Mouse (Mus musculus) embryonic facial prominence, embryonic 10.5 days (tissue): ENCODE data around the gene Synj2bp. TPM values are rescaled to one million over a fixed set of nuclear protein-coding genes. Genes with fewer than 3 reads are reported as not detected.
"Not testable (repeated sequence)": the region's sequence is repeated elsewhere in the genome, so short reads cannot be mapped to it uniquely, and the experiment has no call there.

Experiments
- DNase-seq: peaks from one replicate; pipeline ENCODE4 v3.0.0-alpha.2; 2017; ENCODE audit warnings: low spot score
- H3K27ac ChIP-seq: fragments of 300-500 bp; sonication (generic); replicated peaks from 2 replicates; pipeline ENCODE4 v1.5.1; 2016; ENCODE audit warnings: mild to moderate bottlenecking
- H3K27me3 ChIP-seq: fragments of 300-500 bp; sonication (generic); replicated peaks from 2 replicates; pipeline ENCODE4 v1.6.1; 2016; ENCODE audit warnings: low read depth, mild to moderate bottlenecking; ENCODE audit not compliant: poor library complexity, severe bottlenecking
- H3K36me3 ChIP-seq: fragments of 300-500 bp; sonication (generic); replicated peaks from 2 replicates; pipeline ENCODE4 v1.6.1; 2016; ENCODE audit warnings: mild to moderate bottlenecking, moderate library complexity
- H3K4me1 ChIP-seq: fragments of 300-500 bp; sonication (generic); 2 replicates; pipeline ENCODE4 v1.6.1; 2016
- H3K4me3 ChIP-seq: fragments of 300-500 bp; sonication (generic); 2 replicates; pipeline ENCODE4 v1.5.1; 2016; ENCODE audit warnings: mild to moderate bottlenecking, moderate library complexity
- H3K9me3 ChIP-seq: fragments of 300-500 bp; sonication (generic); 2 replicates; pipeline ENCODE4 v1.6.1; 2016; ENCODE audit warnings: mild to moderate bottlenecking
- WGBS: fragments of 180-500 bp; shearing (Covaris S2); methylation state at CpG from one replicate; pipeline ENCODE4 v1.1.7; 2016; 5-methylcytosine and 5-hydroxymethylcytosine counted together
- polyA plus RNA-seq: library from polyadenylated mRNA; unstranded; fragments of >200 nt; fragmentation: Nextera tagmentation; extraction: Ambion mirVana; gene quantifications from 2 replicates; pipeline ENCODE4 v1.2.1, GENCODE M21; 2016

The Synj2bp gene
- 35.3 and 35.9 TPM in 2 replicates for polyA plus RNA-seq

DNA sequence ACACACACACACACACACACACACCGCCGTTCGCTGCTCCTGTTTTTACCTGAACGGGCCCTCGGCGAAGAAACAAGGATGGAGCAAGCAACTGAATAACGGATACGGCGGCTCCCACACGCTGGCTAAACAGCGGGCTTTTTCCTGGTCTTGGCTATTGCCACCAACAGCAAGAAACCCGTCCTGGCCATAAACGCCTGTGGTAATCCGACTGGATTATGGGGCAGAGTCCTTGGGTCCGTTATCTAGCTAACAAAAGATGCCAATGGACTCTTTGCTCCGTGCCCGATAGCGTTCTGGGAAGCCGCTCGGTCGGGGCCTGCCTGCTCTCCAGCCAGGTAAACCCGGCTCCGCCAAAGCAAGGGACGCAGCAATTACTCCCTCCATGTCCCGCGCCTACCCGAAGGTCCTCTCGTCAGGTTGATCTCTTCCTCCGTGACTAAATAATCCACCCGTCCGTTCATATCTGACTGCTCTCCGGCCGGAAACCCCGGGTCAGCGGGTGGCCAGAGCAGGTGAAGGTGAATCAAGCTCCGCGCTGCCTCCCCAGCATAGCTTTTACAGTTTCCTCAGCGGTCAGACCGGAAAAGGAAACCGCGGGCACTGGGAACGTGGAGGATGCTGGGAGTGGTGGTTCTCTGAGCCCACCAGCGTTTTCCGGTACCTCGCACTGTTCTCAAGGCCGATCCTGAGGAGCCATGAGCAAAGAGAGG lies at the start of gene Synj2bp, which contains the start of gene Gm20498:
Gene Synj2bp, minus strand, starts transcription at position 596 of the 713 bp plus-strand sequence.
Gene Gm20498, minus strand, starts transcription at position 590 of the 713 bp plus-strand sequence.
- DNase-seq, result peak; percentile 88
- H3K4me3 ChIP-seq, result peak within 1 kb of the TSS; percentile 87
- H3K36me3 ChIP-seq, result no peaks in the 10 kb centered on the region
- peak within 1 kb of the TSS; percentile 81 for H3K27ac ChIP-seq
- no peaks in the 10 kb centered on the region for H3K27me3 ChIP-seq
- H3K4me1 ChIP-seq, result peaks cover 16% of the 10 kb centered on the region
- H3K9me3 ChIP-seq, result no peaks in the 10 kb centered on the region
- under 1% methylated on average over 46 of the region's 46 CpGs for WGBS

DNA sequence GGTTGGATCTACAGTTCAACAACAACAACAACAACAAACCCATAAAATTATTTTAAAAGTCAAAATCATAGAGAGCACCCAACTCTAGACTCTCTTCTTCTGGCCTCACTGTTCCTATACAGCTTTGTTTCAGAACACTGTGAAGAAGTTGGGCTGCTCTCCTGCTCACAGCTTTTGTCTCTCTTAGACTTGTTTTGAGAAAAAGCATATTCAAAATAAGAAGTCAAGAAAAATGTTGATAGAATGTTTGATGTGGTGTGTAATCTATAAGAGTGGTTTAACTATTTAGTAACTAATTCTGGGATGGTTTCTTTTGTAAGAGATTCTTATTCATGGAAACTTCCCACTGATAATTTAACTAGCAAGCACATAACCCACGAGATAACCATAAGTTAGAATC lies 35.7 kb upstream of the Synj2bp start, which contains the start of gene Adam21:
Gene Adam21, minus strand, starts transcription at position 101 of the 400 bp plus-strand sequence.
- no peaks in the 10 kb centered on the region for H3K9me3 ChIP-seq
- no peaks in the 10 kb centered on the region for H3K4me1 ChIP-seq
- no peaks in the 10 kb centered on the region for H3K27me3 ChIP-seq
- H3K27ac ChIP-seq, result no peak within 1 kb of the TSS
- peaks cover 30% of the 10 kb centered on the region for H3K36me3 ChIP-seq
- H3K4me3 ChIP-seq, result no peak within 1 kb of the TSS
- no peak for DNase-seq
- WGBS, result 93% methylated on average over 1 of the region's 1 CpGs

- no peak for DNase-seq
- H3K36me3 ChIP-seq, result peaks cover 26% of the 10 kb centered on the region
- WGBS, result 90% methylated on average over 5 of the region's 5 CpGs
- H3K4me1 ChIP-seq, result no peaks in the 10 kb centered on the region
- no peaks in the 10 kb centered on the region for H3K27me3 ChIP-seq
- H3K9me3 ChIP-seq, result no peaks in the 10 kb centered on the region
- no peak overlapping the region for H3K4me3 ChIP-seq
- H3K27ac ChIP-seq, result no peak overlapping the region
Measured at GRCm38 (mm10) chr12:81567931-81568330, 35.2 kb upstream of the Synj2bp start.

- Histone ChIP-seq H3K36me3 (no peaks in the 10 kb centered on the region), H3K9me3 (no peaks in the 10 kb centered on the region), H3K4me3 (no peak overlapping the region), H3K27me3 (no peaks in the 10 kb centered on the region), H3K4me1 (no peaks in the 10 kb centered on the region), H3K27ac (no peak overlapping the region)
- whole genome bisulfite sequencing, result 93% methylated on average over 3 of the region's 3 CpGs
- DNase-seq, result no peak
Measured at GRCm38 (mm10) chr12:81564173-81564572, 31.5 kb upstream of the Synj2bp start.

DNA sequence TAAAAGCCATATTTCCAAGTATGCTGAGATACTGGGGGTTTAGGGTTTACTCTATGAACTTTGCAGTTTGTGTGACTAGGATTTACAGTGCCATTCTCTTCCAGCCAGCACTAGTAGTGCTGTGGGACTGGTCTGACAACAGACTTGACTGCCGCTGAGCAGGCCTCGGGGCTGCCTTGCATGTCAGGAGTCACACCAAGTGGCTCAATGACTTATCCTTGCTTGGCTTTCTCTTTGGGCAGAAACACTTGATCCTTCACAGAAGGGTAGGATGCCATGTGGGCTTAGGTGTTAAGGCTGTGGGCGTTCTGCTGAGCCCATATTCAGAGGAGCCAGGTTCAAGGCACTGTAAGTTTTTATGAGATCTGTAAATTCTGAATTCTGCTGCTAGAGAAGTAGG lies 16.6 kb upstream of the Synj2bp start:
- Histone ChIP-seq H3K27ac (no peak overlapping the region), H3K27me3 (no peaks in the 10 kb centered on the region), H3K4me1 (no peaks in the 10 kb centered on the region), H3K9me3 (no peaks in the 10 kb centered on the region), H3K4me3 (no peak overlapping the region), H3K36me3 (no peaks in the 10 kb centered on the region)
- no peak for DNase-seq
- 89% methylated on average over 3 of the region's 3 CpGs for WGBS

GRCm38 (mm10) chr12:81547163-81547562 lies 14.5 kb upstream of the Synj2bp start:
- 73% methylated on average over 4 of the region's 4 CpGs for WGBS
- H3K9me3 ChIP-seq, result no peaks in the 10 kb centered on the region
- no peak for DNase-seq

DNA sequence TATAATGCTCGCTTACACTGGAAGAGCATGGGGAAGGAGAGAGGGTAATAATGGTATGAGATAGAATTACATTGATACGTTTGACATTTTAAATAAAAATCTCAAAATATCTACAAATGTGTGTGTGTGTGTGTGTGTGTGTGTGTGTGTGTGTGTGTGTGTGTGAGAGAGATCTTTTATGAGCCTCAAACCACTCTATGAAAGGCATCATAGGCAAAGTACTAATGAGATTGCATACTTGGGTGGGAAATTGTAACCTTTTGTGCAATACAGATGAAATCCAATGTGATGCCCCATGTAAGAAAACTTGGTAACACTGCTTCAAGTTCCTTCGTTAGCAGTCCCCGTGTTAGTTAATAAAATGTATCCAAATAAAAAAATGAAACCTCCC lies 313 bp upstream of the Synj2bp start:
- H3K4me1 ChIP-seq, result peaks cover 16% of the 10 kb centered on the region
- peak overlapping the region; percentile 81 for H3K27ac ChIP-seq
- peak overlapping the region; percentile 87 for H3K4me3 ChIP-seq
- no peaks in the 10 kb centered on the region for H3K9me3 ChIP-seq
- H3K27me3 ChIP-seq, result no peaks in the 10 kb centered on the region
- no peak for DNase-seq
- WGBS, result 36% methylated on average over 4 of the region's 4 CpGs
- H3K36me3 ChIP-seq, result no peaks in the 10 kb centered on the region

More at GRCm38 (mm10) chr12:81547163-81547562, 14.5 kb upstream of the Synj2bp start:
- H3K27me3 ChIP-seq, result no peaks in the 10 kb centered on the region
- H3K27ac ChIP-seq, result no peak overlapping the region
- H3K4me3 ChIP-seq, result no peak overlapping the region
- no peaks in the 10 kb centered on the region for H3K36me3 ChIP-seq
- no peaks in the 10 kb centered on the region for H3K4me1 ChIP-seq

DNA sequence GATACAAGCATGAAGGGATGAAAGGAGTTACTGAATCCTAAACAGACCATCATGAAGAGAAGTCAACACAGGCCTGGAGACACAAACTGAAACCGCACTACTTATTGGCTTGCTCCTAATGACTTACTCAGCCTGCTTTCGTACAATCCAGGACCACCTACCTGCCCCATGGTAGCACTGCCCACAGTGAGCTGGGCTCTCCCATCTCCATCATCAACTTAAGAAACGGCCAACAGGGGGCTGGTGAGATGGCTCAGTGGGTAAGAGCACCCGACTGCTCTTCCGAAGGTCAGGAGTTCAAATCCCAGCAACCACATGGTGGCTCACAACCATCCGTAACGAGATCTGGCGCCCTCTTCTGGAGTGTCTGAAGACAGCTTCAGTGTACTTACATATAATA lies 2.1 kb downstream of the Synj2bp start:
- H3K4me1 ChIP-seq, result peaks cover 16% of the 10 kb centered on the region
- H3K27me3 ChIP-seq, H3K36me3 ChIP-seq, H3K27ac ChIP-seq, H3K9me3 ChIP-seq, H3K4me3 ChIP-seq: not testable (repeated sequence)
- WGBS, result 70% methylated on average over 8 of the region's 8 CpGs
- peak; percentile 9 for DNase-seq

GRCm38 (mm10) chr12:81496906-81497305 lies 35.8 kb downstream of the Synj2bp start:
- peaks cover 42% of the 10 kb centered on the region for H3K36me3 ChIP-seq
- not testable (repeated sequence) for DNase-seq, H3K4me1 ChIP-seq, H3K27me3 ChIP-seq, H3K9me3 ChIP-seq, H3K27ac ChIP-seq, H3K4me3 ChIP-seq
- 96% methylated on average over 9 of the region's 9 CpGs for WGBS

DNA sequence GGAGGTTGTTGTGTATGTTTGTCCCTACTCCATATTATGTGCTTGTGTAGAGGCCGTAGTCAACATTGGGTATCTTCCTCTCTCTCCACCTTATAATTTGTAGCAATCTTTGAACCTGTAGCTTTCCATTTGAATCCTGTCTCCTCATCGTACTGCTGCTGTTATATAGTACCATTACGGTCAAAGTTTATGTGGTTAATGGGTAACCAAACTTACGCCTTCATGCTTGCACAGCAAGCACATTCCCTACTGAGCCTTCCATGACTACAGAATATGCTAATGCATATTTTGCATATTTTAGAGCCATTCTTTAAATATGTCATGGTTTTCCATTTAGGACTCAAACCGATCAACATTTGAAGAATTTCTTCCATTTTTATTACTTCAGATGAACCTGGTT lies 42.2 kb downstream of the Synj2bp start:
- 94% methylated on average over 5 of the region's 5 CpGs for WGBS
- no peak for DNase-seq

DNA sequence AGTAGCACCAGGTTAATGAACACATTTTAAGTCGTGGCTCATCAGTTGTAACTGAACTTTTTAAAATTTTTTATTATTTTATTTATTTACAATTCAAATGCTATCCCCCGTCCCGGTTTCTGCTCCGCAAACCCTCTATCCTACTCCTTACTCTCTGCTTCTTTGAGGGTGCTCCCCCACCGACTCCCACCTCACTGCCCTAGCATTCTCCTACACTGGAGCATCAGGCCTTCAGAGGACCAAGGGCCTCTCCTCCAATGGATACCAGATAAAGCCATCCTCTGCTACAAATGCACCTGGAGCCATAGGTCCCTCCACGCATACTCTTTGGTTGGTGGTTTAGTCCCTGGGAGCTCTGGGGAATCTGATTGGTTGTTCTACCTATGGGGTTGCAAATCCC lies 47.4 kb downstream of the Synj2bp start:
- Histone ChIP-seq H3K4me3 (peak overlapping the region; percentile 76), H3K36me3 (no peaks in the 10 kb centered on the region), H3K27me3 (no peaks in the 10 kb centered on the region), H3K27ac (peak overlapping the region; percentile 93; the same call in 1 of the 2 replicates), H3K9me3 (no peaks in the 10 kb centered on the region), H3K4me1 (0 out of 2 replicates have a peak, but pooled peaks cover 7% of the 10 kb centered on the region)
- DNase-seq, result no peak
- 43% methylated on average over 6 of the region's 6 CpGs for WGBS

More for the DNA sequence above, 42.2 kb downstream of the Synj2bp start:
- Histone ChIP-seq H3K36me3 (peaks cover 17% of the 10 kb centered on the region), H3K27me3 (no peaks in the 10 kb centered on the region), H3K4me3 (no peak overlapping the region), H3K4me1 (0 out of 2 replicates have a peak, but pooled peaks cover under 1% of the 10 kb centered on the region), H3K9me3 (no peaks in the 10 kb centered on the region), H3K27ac (no peak overlapping the region)

DNA sequence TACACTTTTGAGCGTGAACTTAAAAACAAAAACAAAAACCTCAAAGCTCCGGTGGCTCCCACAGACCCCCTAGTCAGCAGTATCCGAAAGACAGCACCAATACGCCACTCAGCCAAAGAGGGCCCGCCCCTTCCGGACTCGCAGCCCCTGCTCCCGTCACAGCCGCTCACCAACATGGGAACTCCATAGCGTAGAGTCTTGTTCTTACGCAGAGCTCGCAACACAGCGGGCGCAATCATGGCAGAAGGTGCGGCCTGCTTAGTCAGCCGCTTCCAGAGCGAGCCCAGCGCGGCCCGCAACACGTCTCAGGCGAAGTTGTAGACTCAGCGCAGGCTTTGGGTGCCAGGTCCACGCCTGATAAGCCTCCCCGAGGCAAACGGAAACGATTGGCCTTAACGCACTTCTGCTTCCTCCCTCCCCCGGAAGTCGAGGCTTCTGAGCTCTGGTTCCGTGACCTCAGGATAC lies 48.0 kb downstream of the Synj2bp start, which contains the start of gene Cox16:
Gene Cox16, minus strand, starts transcription at position 401 of the 465 bp plus-strand sequence.
- Histone ChIP-seq H3K4me1 (0 out of 2 replicates have a peak, but pooled peaks cover 7% of the 10 kb centered on the region), H3K9me3 (no peaks in the 10 kb centered on the region), H3K27me3 (no peaks in the 10 kb centered on the region), H3K27ac (peak within 1 kb of the TSS; percentile 93), H3K36me3 (no peaks in the 10 kb centered on the region), H3K4me3 (peak within 1 kb of the TSS; percentile 76)
- DNase-seq, result peak; percentile 91
- under 1% methylated on average over 31 of the region's 31 CpGs for WGBS

DNA sequence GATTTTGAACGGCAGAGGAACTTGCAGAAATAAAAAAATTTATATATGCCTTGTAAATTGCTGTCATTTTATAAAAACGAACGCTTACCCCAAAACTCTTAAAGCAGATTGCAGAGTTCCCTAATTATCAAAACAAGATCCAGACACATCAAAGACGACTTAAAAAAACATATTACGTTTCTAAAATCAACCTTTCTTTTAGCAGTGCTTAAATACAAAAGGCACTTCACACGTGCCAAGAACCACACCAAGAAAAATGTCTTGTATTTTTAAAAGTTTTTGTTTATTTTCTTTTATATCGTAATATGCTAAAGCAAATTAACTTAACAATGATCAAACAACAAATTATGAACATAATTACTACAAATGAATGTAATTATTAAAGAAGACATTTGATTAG lies 48.5 kb downstream of the Synj2bp start:
- Histone ChIP-seq H3K4me3 (peak overlapping the region; percentile 76), H3K27ac (peak overlapping the region; percentile 93), H3K4me1 (0 out of 2 replicates have a peak, but pooled peaks cover 7% of the 10 kb centered on the region), H3K9me3 (no peaks in the 10 kb centered on the region), H3K27me3 (no peaks in the 10 kb centered on the region), H3K36me3 (no peaks in the 10 kb centered on the region; the same call in 1 of the 2 replicates)
- WGBS, result 6% methylated on average over 7 of the region's 7 CpGs
- no peak for DNase-seq
